Mouse (Mus musculus) hindlimb bud, embryonic 11.5 days (tissue): ENCODE results near the gene Mx1.

ENCODE experiments used
- DNase-seq: peaks from one replicate; pipeline ENCODE4 v3.0.0-alpha.2; 2012; ENCODE audit warnings: low read depth, low spot score; ENCODE audit errors: extremely low spot score

Mx1 gene

DNA sequence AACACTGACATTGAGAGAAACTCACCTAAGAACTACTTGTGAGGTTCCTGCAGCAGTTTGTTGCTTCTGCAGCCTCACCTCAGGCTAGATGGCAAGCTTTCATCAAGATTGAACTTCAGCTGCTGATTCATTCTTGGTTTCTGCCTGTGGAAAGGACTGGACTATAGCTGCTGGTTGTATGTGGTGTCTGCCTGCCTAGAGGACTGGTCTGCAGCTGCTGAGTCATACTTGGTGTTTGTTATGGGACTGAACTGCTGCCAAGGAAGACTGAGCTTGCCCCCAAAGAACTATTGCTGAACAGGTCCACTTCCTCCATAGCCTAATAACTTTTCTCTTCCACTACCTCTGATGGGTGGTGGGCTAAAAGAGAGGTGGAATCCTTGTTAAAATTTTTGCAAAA, 15.3 kb downstream of the Mx1 start:
- DNase-seq, result no peak

DNA sequence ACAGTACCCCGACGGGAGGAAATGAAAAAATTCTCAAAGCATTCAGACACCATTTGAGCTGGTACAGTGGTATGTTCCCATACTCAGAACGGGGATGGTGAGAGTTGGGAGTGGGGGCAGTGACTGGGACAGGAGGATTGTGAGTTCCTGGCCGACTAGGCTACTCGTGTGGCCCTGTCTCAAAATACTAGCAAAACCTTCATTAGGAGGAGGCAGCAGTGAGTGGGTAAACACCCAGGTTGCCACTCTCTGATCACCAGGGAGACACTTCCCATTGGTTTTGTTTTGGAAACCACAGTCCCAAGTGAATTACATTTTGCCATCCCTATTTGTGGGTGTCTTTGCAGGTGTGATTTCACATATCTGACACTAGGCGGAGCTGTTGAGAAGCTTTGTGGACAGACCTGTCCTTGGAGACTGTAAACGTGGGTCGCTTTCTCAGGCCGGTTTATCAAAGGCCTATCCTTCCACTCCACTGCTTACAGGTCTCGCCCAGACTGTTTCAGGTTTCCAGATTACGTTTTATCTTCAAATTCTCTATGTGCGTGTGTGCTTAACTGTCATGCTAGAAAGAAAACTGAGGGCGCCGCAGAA, 18.9 kb downstream of the Mx1 start:
- DNase-seq, result peak; percentile 73

DNA sequence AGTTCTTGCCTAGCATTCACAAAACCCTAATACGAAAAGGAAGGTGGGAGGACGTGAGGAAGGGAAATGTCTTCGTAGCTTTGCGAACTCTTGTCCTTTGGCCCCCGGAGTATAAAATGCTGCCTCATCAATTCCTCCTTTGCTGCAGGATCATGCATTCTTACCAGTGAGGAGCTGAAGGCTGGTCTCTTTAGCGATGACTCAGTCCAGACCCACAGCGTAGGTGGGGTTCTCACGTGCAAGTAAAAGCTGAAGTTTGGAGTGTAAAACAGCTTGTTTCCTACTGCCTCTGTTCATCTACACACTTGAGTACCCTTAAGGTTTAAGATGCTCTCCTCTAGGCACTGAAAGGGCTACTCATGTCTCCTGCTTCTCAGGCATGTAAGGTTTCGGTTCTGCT, 20.7 kb downstream of the Mx1 start:
- no peak for DNase-seq

- DNase-seq, result no peak
These were observed 24.5 kb downstream of the Mx1 start for GRCm38 (mm10) chr16:97438191-97438590.

GRCm38 (mm10) chr16:97437448-97438056, 25.2 kb downstream of the Mx1 start:
- DNase-seq, result no peak

DNA sequence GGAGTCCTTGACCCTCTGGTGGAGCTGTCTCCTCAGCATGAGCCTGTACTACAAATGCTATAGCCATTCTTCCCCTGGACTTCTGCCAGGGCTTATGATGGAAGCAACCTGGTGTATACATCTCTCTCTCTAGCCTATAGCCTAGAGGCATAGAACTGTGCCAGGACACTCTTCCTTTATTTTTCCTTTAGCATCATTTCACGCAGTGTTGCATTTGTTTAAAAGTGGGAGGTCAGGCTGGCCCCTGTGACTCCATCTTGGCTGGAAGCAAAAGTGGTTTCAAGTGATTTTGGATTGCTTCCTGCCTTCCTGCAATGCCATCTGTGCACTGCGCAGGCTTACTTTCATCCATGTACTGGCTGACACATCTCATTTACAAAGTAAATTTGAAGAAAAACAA, 28.5 kb downstream of the Mx1 start:
- DNase-seq, result no peak

- no peak for DNase-seq
These were observed 31.4 kb downstream of the Mx1 start for GRCm38 (mm10) chr16:97431328-97431727.

GRCm38 (mm10) chr16:97430091-97430490, 32.6 kb downstream of the Mx1 start:
- DNase-seq, result no peak

GRCm38 (mm10) chr16:97428026-97428425, 34.7 kb downstream of the Mx1 start:
- no peak for DNase-seq

DNA sequence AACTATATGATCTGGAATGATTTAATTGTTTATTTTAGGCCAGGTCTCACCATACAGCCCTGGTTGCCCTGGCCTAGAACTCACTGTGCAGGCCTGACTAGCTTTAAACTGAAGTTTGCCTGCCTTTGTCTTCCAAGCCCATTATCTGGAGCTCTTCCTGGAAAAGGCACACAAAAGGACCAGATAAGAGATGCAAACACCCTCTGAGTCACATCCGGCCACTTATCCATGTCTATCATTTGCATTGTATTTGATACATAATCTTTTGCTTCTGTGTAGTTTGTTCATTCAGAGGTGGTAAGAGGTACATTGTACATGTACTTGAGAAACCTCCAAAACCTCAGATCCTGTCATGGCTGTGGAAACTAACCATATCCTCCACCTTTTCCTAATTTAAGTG, 39.1 kb downstream of the Mx1 start:
- DNase-seq, result no peak

GRCm38 (mm10) chr16:97421671-97422070, 41.0 kb downstream of the Mx1 start:
- no peak for DNase-seq

DNA sequence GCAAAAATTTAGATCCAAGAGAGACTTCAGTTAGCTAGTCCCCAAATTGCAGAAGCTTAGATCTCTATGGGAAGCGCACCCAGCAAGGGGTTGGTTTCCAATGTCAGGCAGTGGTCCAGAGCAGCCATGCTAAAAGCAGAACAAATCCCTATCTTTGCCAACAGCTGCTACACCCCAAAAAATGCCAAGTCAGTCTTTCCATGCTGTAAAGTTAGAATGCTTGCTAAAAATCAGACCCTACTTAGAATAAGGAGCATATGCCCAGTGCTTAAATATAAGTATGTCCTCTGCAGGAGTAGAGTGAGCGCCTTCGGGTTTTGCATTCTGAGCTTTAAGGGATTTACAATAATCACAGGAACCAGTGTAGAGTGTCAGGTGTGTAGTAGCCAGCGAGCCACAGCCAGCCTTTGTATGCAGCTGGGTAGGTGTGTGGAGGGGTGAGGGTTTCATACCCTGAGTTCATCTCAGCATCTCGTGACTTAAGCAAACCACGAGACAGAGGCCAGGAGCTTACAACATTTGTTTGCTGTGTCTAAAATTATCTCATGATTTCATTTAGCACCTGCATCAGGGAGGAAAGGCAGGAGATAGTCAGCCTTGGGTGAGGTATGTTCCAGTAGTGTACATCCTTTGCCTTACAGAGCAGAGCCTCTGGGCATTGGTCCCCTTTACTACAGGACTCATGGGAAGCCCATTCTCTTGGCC, 43.8 kb downstream of the Mx1 start:
- no peak for DNase-seq

DNA sequence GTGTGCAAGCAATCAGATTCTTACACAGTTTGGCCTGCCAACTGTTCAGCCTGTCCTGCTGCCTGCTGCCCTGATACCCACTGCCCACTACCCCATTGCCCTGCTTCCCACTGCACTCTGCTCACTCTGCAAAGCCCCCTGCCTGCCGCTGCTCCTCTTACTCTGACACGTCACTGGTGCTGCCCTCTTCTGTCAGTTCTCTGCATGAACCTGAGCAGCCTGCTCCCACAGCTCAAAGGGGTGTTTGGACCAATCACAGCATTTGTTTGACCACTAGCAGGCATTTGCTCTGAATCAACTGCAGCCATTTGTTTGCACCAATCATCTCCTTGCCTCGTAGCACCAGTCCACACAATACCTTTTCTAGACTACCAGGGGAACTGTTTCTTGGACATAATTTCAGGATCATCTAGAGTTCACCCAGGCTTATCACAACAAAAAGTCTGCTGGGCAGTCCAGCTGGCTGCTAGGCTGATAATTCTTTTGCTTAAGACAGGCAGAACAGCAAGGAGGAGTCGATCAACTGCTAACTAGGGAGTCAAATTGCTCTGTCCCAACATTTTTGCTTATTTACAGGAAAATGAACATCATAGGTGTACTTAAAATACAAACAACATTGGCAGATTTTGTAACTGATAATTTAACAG, 44.7 kb downstream of the Mx1 start:
- peak; percentile 28 for DNase-seq

DNA sequence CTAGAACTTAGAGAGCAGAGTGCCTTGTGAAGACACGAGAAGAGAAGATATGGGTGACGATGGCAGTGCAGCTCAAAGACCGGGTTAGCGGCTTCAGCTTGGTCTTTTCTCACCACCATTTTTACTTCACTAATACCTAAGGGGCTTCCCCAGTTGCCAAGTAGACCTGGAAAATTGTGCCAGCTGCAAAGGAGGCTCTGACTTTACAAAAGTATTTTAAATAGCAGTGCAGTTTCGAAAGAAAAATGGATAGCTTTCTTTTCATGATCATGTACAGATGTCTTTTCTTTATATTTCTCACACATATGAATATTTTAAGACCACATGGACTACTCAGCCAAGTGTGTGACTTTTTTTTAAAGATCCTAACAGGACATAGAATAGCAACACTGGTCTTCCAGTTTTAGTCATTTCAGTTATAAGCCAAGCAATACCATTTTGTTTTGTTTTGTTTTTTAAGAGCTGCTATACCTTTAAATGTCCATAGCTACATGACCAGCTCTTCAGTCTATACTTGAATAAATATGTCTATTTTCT, 57.2 kb downstream of the Mx1 start:
- DNase-seq, result no peak

- DNase-seq, result no peak
These were observed 60.4 kb downstream of the Mx1 start for GRCm38 (mm10) chr16:97402213-97402785.

DNA sequence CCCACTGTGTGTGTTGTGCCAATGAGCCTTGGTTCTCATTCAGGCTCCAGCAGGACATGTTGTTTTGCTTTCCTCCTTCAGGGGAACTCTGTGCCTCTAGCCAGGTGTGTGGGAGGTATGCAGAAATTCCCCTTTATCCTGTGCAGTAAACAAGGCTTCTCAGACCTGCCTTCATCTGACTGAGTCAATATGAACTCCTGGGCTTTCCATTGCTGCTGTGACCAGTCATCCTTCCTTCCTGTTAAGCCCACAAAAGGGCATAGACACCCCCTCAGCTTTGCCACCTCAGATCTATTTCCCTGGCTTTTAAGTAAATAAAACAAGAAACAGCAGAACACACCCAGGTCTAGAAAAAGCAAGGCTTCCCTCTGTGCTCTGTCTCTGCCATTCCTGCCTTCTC, 61.0 kb downstream of the Mx1 start:
- no peak for DNase-seq

DNA sequence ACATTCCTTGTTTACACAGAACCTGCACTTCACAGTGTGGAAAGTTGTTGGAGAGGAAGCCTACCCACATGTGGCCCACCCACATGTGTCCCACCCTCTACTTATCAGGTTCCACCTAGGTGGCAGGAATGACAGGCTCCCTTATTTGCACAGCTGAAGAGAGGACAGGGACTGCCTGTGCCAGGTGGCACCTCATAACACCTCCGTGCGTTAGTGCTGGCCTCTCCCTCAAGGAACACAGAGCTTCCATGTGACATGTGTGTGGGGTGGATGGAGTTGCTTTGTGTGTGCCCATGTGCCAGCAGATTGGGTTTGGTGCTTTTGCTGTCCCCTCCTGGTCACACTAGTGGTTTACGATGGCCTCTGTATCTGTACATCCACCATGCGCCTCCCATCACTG, 62.7 kb downstream of the Mx1 start:
- no peak for DNase-seq

DNA sequence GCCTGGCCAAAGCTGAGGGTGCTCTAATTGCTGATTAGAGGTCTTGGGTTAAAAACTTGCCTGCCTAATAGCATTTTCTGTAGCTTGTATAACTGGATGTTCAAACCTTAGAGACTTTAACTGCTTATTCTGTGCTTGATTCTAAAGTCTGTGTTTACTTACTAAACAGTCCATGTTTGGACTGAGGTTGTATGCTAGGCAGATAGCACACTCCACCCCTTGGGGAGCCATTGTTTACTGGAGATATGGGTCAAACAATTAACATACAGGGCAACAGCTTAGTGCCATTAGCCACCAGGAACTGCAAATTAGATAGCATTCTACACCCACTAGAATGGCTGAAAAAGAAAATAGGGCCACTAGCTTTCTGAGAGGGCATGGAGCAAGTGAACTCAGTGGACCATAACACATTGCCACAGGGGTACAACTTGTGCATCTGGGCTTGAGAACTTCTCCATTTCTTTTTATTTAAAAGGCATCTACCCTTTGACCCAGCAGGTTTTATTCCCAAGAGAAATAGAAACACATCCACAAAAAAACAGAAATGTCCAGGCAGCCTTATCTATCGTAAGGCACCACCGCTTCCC, 64.7 kb downstream of the Mx1 start:
- no peak for DNase-seq
